ENCODE assay signal across 16 mouse cellular contexts in the genomic region with DNA sequence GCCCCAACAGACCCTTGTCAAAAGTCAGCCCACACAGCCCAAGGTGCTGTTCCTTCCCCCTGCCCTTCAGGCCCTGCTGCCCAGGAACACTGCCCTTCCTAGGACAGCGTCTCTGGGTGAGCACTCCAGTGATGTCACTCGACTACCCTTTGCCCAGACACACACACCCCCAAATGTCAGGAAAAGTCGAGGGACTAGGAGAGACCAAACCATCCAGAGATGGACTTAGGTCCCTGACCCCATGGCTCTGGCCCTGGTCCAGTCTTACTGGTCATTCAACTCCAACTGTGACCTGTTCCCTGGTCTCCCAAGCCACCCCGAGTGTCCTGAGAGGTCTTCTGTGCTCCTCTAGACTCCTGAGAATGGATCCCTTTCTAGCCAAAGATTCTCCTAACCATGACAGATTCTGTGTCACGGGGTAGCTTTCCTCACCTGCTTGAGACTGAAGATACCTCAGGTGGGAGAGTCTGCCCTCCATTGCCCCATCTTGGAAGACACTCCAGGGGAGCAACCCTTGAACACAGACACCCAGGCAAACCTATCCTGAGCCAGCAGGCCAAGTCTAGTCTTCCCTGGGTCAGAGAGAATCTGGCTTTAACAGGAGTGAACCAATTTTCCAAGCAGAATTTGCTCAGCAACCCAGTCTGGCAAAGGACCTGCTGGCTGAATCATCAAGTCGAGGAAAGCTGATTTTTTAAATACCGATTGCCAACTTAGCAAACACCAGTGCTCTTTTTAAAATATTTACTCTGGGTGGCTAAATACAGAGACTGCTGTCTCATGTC. TPM values are rescaled to one million over a fixed set of nuclear protein-coding genes. Genes with fewer than 3 reads are reported as not detected.
DNase-seq lines count a peak whose midpoint lies in the region; ATAC-seq and TF ChIP-seq lines count a peak whose summit lies in the region.
"Had no signal": no experiment of that assay in that cellular context is flagged by ENCODE, and none has a peak within 500 bp of the region (broad histone marks: within the 10 kb centered on the region; RNA-seq: fewer than 3 reads in every experiment).

No protein-coding gene starts in this region.

- H3K9ac ChIP-seq in heart, adult 2 months (ENCODE audit: low read depth, low read length) = no peak overlapping the region
- no peak overlapping the region for H3K9ac ChIP-seq in kidney, postnatal 0 days (ENCODE audit: low read depth, low read length)
- no peak overlapping the region for H3K9ac ChIP-seq in hindbrain, postnatal 0 days (replicated peaks; ENCODE audit: low read length)
- H3K9ac ChIP-seq: embryonic facial prominence, embryonic 13.5 days; heart, embryonic 15.5 days; neural tube, embryonic 13.5 days had no signal

- no peak overlapping the region for H3K4me2 ChIP-seq in kidney, postnatal 0 days (ENCODE audit: low read length)
- H3K4me2 ChIP-seq in hindbrain, postnatal 0 days (ENCODE audit: low read depth, low read length) = no peak overlapping the region
- H3K4me2 ChIP-seq: embryonic facial prominence, embryonic 13.5 days; heart, embryonic 15.5 days; neural tube, embryonic 13.5 days had no signal

- TF ChIP-seq CTCF in heart, adult 2 months (IDR thresholded peaks at IDR 0.05) = no peak
- TF ChIP-seq CTCF in kidney, postnatal 0 days (IDR thresholded peaks at IDR 0.05; ENCODE audit: low read depth) = no peak
- no peak for TF ChIP-seq CTCF in hindbrain, postnatal 0 days (IDR thresholded peaks at IDR 0.05; ENCODE audit: low read depth)

- DNase-seq in heart, adult 8-10 months (ENCODE audit: low spot score) = peak; percentile 19
- no peak for DNase-seq in heart, adult 2 months
- DNase-seq in right cerebral cortex, postnatal 25 days = peak; percentile 17
- no peak for DNase-seq in right cerebral cortex, postnatal 14 days
- DNase-seq in kidney, postnatal 0 days (ENCODE audit: low spot score) = no peak
- no peak for DNase-seq in thymus, adult 18-20 months
- no peak for DNase-seq in hindbrain, postnatal 0 days (ENCODE audit: low spot score)
- DNase-seq: cerebellum, postnatal 14 days had no signal

- 68% methylated on average over 7 of the region's 7 CpGs for WGBS in heart, adult 2 months
- WGBS in kidney, postnatal 0 days = 81% methylated on average over 7 of the region's 7 CpGs
- 79% methylated on average over 7 of the region's 7 CpGs for WGBS in hindbrain, postnatal 0 days

- intact Hi-C loops in heart, adult 2 months (cut with DNase I) = loop anchor here (10.0 kb wide), 1 partner anchor 273 kb away; the partner anchor contains the start of gene Anxa8

- no peaks in the 10 kb centered on the region for H3K36me3 ChIP-seq in heart, adult 2 months (ENCODE audit: control insufficient read depth, insufficient read depth, low read length)
- no peaks in the 10 kb centered on the region for H3K36me3 ChIP-seq in kidney, postnatal 0 days (ENCODE audit: insufficient read depth, low read length)
- H3K36me3 ChIP-seq in hindbrain, postnatal 0 days (ENCODE audit: insufficient read depth, low read length) = no peaks in the 10 kb centered on the region
- H3K36me3 ChIP-seq: embryonic facial prominence, embryonic 13.5 days; heart, embryonic 15.5 days; midbrain, embryonic 10.5 days; neural tube, embryonic 13.5 days had no signal

- no peaks in the 10 kb centered on the region for H3K9me3 ChIP-seq in kidney, postnatal 0 days (replicated peaks; ENCODE audit: low read length)
- no peaks in the 10 kb centered on the region for H3K9me3 ChIP-seq in hindbrain, postnatal 0 days (ENCODE audit: low read length)
- H3K9me3 ChIP-seq: embryonic facial prominence, embryonic 13.5 days; heart, embryonic 15.5 days; midbrain, embryonic 10.5 days; neural tube, embryonic 13.5 days had no signal

- no peaks in the 10 kb centered on the region for H3K79me2 ChIP-seq in heart, adult 2 months (replicated peaks; ENCODE audit: control insufficient read depth, insufficient read depth, low read length)

- H3K4me1 ChIP-seq in heart, adult 2 months (ENCODE audit: control insufficient read depth, insufficient read depth, low read length) = peaks cover 4% of the 10 kb centered on the region; the same call in 1 of the 2 replicates
- no peaks in the 10 kb centered on the region for H3K4me1 ChIP-seq in kidney, postnatal 0 days (replicated peaks; ENCODE audit: insufficient read depth, low read length)
- H3K4me1 ChIP-seq in hindbrain, postnatal 0 days (ENCODE audit: insufficient read depth, low read length) = no peaks in the 10 kb centered on the region
- H3K4me1 ChIP-seq: embryonic facial prominence, embryonic 13.5 days; neural tube, embryonic 13.5 days had no signal

- TF ChIP-seq POLR2A in heart, adult 2 months (IDR thresholded peaks at IDR 0.05; ENCODE audit: insufficient read depth, low read depth, low read length) = no peak

- H3K27ac ChIP-seq in heart, adult 2 months = no peak overlapping the region
- H3K27ac ChIP-seq in kidney, postnatal 0 days = no peak overlapping the region; the same call in 1 of the 2 replicates
- H3K27ac ChIP-seq in hindbrain, postnatal 0 days = no peak overlapping the region
- H3K27ac ChIP-seq: embryonic facial prominence, embryonic 13.5 days; heart, embryonic 15.5 days; left cerebral cortex, adult 2 months; midbrain, embryonic 10.5 days; neural tube, embryonic 13.5 days had no signal

- ATAC-seq in kidney, postnatal 0 days (replicated peaks; ENCODE audit: low FRiP score, low read depth) = peak; percentile 83
- no peak for ATAC-seq in megakaryocyte-erythroid progenitor cell, adult 5-6 weeks (replicated peaks; ENCODE audit: low FRiP score, low TSS enrichment, poor library complexity, severe bottlenecking)
- ATAC-seq in hindbrain, postnatal 0 days = no peak

- H3K4me3 ChIP-seq in heart, adult 2 months = no peak overlapping the region
- no peak overlapping the region for H3K4me3 ChIP-seq in kidney, postnatal 0 days (replicated peaks; ENCODE audit: low read depth, low read length)
- no peak overlapping the region for H3K4me3 ChIP-seq in hindbrain, postnatal 0 days (ENCODE audit: low read length)
- H3K4me3 ChIP-seq: embryonic facial prominence, embryonic 13.5 days; heart, embryonic 15.5 days; left cerebral cortex, adult 2 months; midbrain, embryonic 10.5 days; neural tube, embryonic 13.5 days had no signal

- no peaks in the 10 kb centered on the region for H3K27me3 ChIP-seq in heart, adult 2 months (ENCODE audit: control insufficient read depth, insufficient read depth, low read length)
- no peaks in the 10 kb centered on the region for H3K27me3 ChIP-seq in kidney, postnatal 0 days (ENCODE audit: insufficient read depth, low read length)
- H3K27me3 ChIP-seq in hindbrain, postnatal 0 days (ENCODE audit: insufficient read depth, low read length) = no peaks in the 10 kb centered on the region
- H3K27me3 ChIP-seq: neural tube, embryonic 13.5 days had no signal

- no peak for TF ChIP-seq EP300 in heart, adult 2 months (IDR thresholded peaks at IDR 0.05; ENCODE audit: insufficient read depth, low read depth, low read length)

RNA-seq across cellular contexts. Expression of gene Fam25c, which starts 2.6 kb away (rescaled TPM):
- not detected for total RNA-seq in heart, adult 8-10 months (2022)
- total RNA-seq in heart, adult 2 months (2021) = not detected
- not detected in 2 replicates for polyA plus RNA-seq in heart, adult 2 months (2012; rRNA removed)
- 8.1 and 15.2 TPM in 2 replicates for polyA plus RNA-seq in kidney, postnatal 0 days (2015; fragmentation: Nextera tagmentation; extraction: Ambion mirVana)
- not detected in 2 replicates for total RNA-seq in megakaryocyte-erythroid progenitor cell, adult 5-6 weeks (2014; fragmentation: Nextera tagmentation)
- total RNA-seq in megakaryocyte-erythroid progenitor cell, adult 5-6 weeks (2017) = not detected in 2 replicates
- total RNA-seq in hindbrain, postnatal 0 days (2014; rRNA removed) = not detected in 2 replicates
- polyA plus RNA-seq in hindbrain, postnatal 0 days (2015; fragmentation: Nextera tagmentation; extraction: Ambion mirVana) = not detected in 2 replicates
- total RNA-seq: left cerebral cortex, adult 2 months had no signal
- polyA plus RNA-seq: frontal cortex, adult 2 months; heart, embryonic 15.5 days; midbrain, embryonic 10.5 days; neural tube, embryonic 13.5 days; testis, adult 2 months had no signal

RNA-seq across cellular contexts. Expression of gene Sncg, which starts 16.7 kb away (rescaled TPM):
- total RNA-seq in heart, adult 8-10 months (2022) = 10 to 100 TPM; 12.6 to 19.4 (median 15.2) TPM
- total RNA-seq in heart, adult 2 months (2021) = 10 to 100 TPM; 11.5 to 12.9 TPM
- polyA plus RNA-seq in heart, adult 2 months (2012; rRNA removed) = 14.2 and 15.2 TPM in 2 replicates
- polyA plus RNA-seq in kidney, postnatal 0 days (2015; fragmentation: Nextera tagmentation; extraction: Ambion mirVana) = 5.3 and 5.5 TPM in 2 replicates
- total RNA-seq in megakaryocyte-erythroid progenitor cell, adult 5-6 weeks (2014; fragmentation: Nextera tagmentation) = not detected in 2 replicates
- not detected in 2 replicates for total RNA-seq in megakaryocyte-erythroid progenitor cell, adult 5-6 weeks (2017)
- total RNA-seq in hindbrain, postnatal 0 days (2014; rRNA removed) = 49.5 and 65.3 TPM in 2 replicates
- polyA plus RNA-seq in hindbrain, postnatal 0 days (2015; fragmentation: Nextera tagmentation; extraction: Ambion mirVana) = 164 and 165 TPM in 2 replicates

RNA-seq across cellular contexts. Expression of gene Mmrn2, which starts 17.4 kb away (rescaled TPM):
- total RNA-seq in heart, adult 8-10 months (2022) = 10 to 100 TPM; 36.6 to 47.3 (median 43.5) TPM
- total RNA-seq in heart, adult 2 months (2021) = 10 to 100 TPM; 30.4 to 44.1 TPM
- 17.6 and 29.4 TPM in 2 replicates for polyA plus RNA-seq in heart, adult 2 months (2012; rRNA removed)
- 16.2 and 17.1 TPM in 2 replicates for polyA plus RNA-seq in kidney, postnatal 0 days (2015; fragmentation: Nextera tagmentation; extraction: Ambion mirVana)
- total RNA-seq in megakaryocyte-erythroid progenitor cell, adult 5-6 weeks (2014; fragmentation: Nextera tagmentation) = not detected in 2 replicates
- not detected in 2 replicates for total RNA-seq in megakaryocyte-erythroid progenitor cell, adult 5-6 weeks (2017)
- total RNA-seq in hindbrain, postnatal 0 days (2014; rRNA removed) = 6.8 and 8.1 TPM in 2 replicates
- 2.5 and 2.6 TPM in 2 replicates for polyA plus RNA-seq in hindbrain, postnatal 0 days (2015; fragmentation: Nextera tagmentation; extraction: Ambion mirVana)

RNA-seq across cellular contexts. Expression of gene Glud1, which starts 47.3 kb away (rescaled TPM):
- 100 to 1,000 TPM; 137 to 163 (median 150) TPM for total RNA-seq in heart, adult 8-10 months (2022)
- total RNA-seq in heart, adult 2 months (2021) = 100 to 1,000 TPM; 127 to 148 TPM
- polyA plus RNA-seq in heart, adult 2 months (2012; rRNA removed) = 52.1 and 73.2 TPM in 2 replicates
- 160 and 161 TPM in 2 replicates for polyA plus RNA-seq in kidney, postnatal 0 days (2015; fragmentation: Nextera tagmentation; extraction: Ambion mirVana)
- total RNA-seq in megakaryocyte-erythroid progenitor cell, adult 5-6 weeks (2014; fragmentation: Nextera tagmentation) = 38.5 and 40.5 TPM in 2 replicates
- total RNA-seq in megakaryocyte-erythroid progenitor cell, adult 5-6 weeks (2017) = 34.3 and 37.8 TPM in 2 replicates
- total RNA-seq in hindbrain, postnatal 0 days (2014; rRNA removed) = 243 and 272 TPM in 2 replicates
- polyA plus RNA-seq in hindbrain, postnatal 0 days (2015; fragmentation: Nextera tagmentation; extraction: Ambion mirVana) = 143 and 153 TPM in 2 replicates

RNA-seq across cellular contexts. Expression of gene Shld2, which starts 47.6 kb away (rescaled TPM):
- total RNA-seq in heart, adult 8-10 months (2022) = 1 to 10 TPM; 6.3 to 8.8 (median 7.6) TPM
- 1 to 10 TPM; 7.8 to 9.9 TPM for total RNA-seq in heart, adult 2 months (2021)
- polyA plus RNA-seq in heart, adult 2 months (2012; rRNA removed) = 2.4 and 3.5 TPM in 2 replicates
- 11.5 and 11.8 TPM in 2 replicates for polyA plus RNA-seq in kidney, postnatal 0 days (2015; fragmentation: Nextera tagmentation; extraction: Ambion mirVana)
- total RNA-seq in megakaryocyte-erythroid progenitor cell, adult 5-6 weeks (2014; fragmentation: Nextera tagmentation) = 8.0 and 9.1 TPM in 2 replicates
- total RNA-seq in megakaryocyte-erythroid progenitor cell, adult 5-6 weeks (2017) = 17.1 and 18.0 TPM in 2 replicates
- 4.0 and 5.8 TPM in 2 replicates for total RNA-seq in hindbrain, postnatal 0 days (2014; rRNA removed)
- polyA plus RNA-seq in hindbrain, postnatal 0 days (2015; fragmentation: Nextera tagmentation; extraction: Ambion mirVana) = 9.2 and 11.4 TPM in 2 replicates

Comparison
In these comparisons a context has a peak if more than half of its experiments do, and no peak if none do; other contexts are left out.
1. DNase-seq: peak in heart, adult 8-10 months (single experiment) and right cerebral cortex, postnatal 25 days (single experiment); none in heart, adult 2 months (0 of 2), right cerebral cortex, postnatal 14 days (single experiment), kidney, postnatal 0 days (single experiment), thymus, adult 18-20 months (0 of 2) and hindbrain, postnatal 0 days (single experiment).
2. RNA of gene Sncg, which starts 16.7 kb away (total RNA-seq): 49.5 to 65.3 TPM in hindbrain, postnatal 0 days, 12.6 to 19.4 TPM in heart, adult 8-10 months and 11.5 to 12.9 TPM in heart, adult 2 months; not detected in megakaryocyte-erythroid progenitor cell, adult 5-6 weeks; every median in the first group is over 10 times any median in the second.